Mouse (Mus musculus) retina, postnatal 7 days (tissue): ENCODE measurements around the gene Adamts17.

Experiments
- DNase-seq: peaks from one replicate; pipeline ENCODE4 v3.0.0-alpha.2; 2012; ENCODE audit warnings: low read depth, low spot score

The Adamts17 gene

DNA sequence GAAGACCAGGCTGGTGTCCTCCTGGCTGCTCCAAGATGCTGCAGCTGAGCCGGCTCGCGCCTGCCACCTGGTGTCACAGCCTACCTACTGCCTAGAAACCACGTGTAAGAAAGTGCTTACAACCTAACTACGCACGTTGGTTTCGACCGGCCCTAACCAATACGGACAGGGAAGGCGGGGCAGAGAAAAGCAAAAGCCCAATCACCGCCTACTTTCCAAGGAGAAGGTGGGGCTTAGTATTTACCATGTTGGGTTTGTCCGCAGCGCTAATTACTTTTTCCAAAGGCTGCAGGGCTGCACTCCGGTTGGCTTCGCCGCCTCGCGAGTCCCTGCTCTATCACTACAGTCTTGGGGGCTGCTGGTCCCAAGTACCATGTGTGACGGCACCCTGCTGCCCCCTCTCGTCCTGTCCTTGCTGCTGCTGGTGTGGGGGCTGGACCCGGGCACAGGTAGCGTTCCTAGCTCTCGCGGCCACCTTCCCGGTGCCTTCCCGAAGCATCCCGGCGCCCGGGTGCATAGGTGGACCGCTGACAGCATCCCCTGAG, at the start of gene Adamts17:
Adamts17 (plus strand) TSS at position 273 of the 545 bp plus-strand sequence.
- peak; percentile 91 for DNase-seq

DNA sequence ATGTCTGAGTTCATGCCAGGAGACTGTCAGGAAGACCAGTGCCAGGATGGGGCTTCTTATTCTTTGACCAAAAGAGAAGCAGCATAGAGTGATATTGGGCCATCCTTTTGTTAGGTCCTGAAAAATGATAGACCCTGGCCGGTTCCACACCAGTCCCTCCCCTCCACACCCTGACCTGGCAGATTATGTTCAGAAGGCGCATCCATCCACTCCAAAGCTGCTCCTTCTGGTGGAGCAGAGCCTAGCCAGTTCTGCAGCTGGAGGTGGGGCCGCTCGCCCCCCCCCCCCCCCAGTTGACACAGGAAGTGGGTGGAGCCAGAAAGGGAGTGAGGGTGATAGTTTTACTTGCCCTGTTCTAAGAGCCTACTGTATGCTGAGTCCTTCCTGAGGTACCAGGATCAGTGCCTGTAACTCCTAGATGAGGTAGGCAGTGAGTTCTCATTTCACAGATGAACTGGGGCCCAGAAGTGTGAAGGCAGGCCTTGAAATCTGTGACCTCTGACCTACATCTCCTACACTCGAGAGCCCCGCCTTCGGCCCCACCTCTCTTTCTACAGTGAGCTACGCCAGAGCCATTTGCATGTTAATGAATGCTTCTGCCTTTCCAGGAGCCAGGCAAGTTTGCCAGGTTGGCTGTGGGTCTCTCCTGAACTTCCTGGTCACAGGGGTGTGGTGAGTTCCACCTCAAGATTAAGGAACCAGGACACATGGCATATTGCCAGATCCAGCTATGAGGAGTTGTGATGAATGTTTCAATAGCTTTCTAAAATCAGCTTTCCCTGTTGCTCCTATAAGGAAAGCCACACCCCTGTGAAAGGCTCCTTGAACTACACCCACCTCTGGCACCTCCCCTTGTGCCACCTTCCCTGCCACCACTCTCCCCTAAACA, 49.4 kb upstream of the Adamts17 start:
- DNase-seq, result no peak

DNA sequence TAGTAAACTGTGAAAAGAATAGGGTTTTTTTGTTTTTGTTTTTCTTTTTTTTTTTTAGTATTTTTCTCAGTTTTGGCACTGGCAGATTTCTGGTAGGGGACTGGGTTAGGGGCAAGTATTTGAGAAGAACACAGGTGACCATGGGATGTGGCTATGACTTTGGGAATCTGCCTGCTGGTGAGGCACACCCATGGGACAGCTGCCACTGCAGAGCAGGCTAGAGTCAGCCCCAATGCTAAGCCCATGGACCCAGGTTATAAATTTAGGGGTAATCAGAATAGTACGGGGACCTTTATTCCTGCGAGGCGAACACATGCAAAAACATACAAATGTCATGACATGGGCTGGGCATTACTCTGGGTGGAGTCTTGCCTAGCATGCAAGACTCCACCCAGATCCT, 48.5 kb upstream of the Adamts17 start:
- no peak for DNase-seq

DNA sequence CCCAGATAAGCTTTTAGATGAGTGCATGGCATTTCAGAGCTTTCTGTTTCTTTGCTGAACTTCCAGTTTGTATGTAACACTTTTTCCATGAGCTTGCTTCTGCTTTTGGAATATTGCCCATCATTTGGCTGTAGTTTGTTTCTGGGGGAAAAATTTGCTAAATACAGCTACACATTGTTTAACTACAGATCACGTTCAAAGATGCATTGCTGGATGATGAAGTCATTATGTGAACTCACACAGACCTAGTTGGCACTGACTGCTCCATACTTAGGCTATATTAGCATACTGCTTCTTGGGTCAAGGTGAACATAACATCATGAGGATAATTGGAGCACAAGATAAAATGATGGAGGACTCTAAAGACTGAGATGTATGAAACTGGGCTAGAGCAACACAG, 42.6 kb upstream of the Adamts17 start:
- no peak for DNase-seq

DNA sequence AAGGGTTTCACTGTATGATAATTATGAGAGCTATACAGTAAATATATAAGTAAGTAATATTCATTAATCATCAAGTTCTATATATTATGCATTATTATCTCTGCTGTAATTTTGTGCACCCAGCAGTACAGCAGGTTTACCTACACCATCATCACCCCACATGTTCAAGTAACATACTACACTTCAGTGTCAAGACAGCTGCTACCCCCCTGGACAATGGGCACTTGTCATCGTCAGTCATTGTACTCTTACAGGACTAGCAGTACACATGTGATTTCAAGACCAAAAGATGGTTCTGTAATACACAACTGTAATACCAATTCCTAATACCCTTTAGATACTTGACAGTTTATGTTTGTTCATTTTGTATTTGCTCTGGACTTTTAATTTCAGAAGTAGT, 42.2 kb upstream of the Adamts17 start:
- no peak for DNase-seq

DNA sequence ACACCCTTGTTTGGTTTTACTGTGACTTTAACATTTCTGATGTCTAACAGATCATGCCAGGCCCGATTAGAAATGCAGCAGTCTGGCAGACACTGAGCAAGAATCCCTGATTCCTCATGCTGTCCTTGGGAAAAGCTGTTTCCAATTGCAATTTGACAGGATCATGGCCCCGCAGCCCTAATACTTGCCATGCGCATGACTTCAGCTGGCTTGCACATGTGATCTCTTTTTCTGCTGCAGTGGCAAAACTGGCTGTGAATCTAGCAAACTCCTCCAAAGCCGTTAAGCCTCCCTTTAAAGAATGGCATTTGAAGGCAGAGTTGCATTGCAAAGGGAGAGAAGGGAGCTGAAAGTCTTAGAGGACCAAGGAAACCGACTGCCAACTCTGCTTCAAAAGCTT, 40.7 kb upstream of the Adamts17 start:
- peak; percentile 30 for DNase-seq

DNA sequence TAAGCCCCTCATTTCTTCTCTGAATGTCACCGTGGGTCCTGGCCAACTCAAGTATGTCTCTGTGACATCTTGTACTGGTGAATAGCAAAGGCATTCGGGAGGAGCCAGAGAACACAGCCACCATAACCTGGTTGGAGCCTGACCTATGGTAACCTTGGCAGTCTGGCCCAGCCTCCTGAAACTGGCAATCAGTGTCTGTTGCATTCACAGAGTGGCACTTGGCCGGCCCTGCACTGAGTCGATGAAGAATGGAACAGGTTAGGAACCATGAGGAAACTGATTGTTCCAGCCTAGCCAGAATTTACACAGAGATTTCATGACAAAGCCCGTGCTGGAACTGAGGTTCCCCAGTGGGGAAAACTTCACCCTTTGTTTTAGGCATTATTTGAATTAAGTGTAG, 38.8 kb upstream of the Adamts17 start:
- no peak for DNase-seq

DNA sequence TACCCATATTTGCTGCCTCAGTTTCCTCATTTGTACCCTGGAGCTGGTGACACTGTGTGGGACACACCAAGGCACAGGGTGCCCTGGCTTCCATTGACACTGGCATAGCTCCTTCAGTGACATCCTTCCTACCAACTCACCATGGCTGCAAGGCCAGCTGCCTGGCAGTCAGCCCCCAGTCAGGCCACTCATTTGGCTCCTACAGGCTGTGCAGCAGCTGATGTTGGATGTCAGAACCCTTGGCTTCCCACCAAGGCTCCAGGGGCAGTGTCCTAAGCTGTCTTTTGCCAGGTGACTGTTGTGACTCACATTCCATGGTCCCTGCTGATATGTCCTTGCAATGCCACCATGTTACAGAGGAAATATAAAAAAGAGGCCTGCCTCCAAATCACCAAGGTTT, 37.8 kb upstream of the Adamts17 start:
- DNase-seq, result no peak

DNA sequence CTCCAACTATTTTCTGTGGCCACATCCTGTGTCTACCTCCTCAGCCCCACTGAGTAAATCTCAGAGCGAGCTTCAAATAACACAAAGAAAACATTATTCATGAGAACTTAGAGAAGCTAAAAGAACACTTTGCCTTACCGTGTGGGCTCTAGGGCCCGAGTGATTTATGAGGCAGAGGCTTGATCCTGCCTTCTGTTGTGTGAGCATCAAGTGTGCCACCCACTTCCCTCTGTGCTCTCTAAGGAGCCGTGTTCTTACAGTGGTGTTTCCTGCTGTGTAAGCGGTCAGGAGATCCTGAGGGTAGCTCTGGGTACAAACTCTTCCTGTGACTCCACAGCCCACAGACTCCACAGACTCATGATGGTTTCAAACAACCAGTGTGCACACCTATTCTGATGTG, 35.7 kb upstream of the Adamts17 start:
- no peak for DNase-seq

DNA sequence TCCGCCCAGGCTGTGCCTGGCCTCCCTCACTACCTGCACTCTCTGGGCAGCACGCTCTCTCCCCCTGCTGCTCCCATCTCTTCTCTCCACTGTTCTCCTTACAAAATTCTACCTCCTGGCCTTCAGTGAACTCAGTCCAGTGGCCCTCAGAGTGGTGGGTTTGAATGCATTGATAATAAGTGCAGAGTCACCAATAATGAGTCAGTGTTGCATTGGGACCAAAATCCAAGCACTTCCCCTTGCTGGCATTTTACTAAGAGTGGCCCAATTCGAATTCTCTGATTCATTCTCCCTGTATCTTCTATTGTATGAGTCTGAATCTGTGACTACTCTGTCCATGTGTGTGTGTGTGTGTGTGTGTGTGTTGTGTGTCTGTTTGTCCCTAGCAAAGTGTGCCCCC, 32.7 kb upstream of the Adamts17 start:
- no peak for DNase-seq

DNA sequence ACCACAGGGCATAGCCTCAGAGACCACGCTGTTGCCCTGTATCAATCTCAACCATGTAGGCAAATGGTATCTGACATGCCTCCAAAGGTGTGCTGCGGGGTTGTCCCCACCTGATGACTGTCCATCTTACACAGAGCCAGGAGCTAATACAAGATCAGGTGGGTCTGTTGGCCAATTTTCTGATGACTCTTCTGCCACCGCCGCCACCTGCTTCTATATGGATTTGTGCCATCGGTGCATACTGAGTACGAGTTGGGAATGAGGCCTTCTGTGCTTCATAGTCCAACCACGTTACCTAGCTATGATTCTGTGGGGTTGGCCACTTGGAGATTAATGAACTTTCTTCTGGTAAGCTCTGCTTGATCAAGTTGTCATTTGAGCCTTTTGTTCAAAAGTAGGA, 29.1 kb upstream of the Adamts17 start:
- DNase-seq, result no peak

DNA sequence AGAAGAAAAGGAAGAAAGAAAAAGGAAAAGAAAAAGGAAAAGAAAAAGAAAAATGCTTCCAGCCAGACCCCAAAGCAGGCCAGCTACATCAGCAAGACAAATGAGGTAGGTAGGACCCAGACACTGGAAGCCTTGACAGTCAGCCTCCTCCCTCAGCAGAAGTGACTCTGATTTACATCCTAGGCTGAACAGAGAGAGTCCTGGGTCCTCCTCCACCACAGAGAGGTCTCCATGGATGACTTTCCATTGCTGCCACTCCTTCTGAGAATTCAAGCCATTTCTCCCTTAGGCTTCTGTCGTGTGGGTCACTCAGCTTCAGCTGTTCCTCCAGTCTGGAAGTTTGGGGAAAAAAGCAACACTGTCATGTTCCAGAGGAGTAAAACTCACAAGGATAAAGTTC, 28.2 kb upstream of the Adamts17 start:
- DNase-seq, result no peak

DNA sequence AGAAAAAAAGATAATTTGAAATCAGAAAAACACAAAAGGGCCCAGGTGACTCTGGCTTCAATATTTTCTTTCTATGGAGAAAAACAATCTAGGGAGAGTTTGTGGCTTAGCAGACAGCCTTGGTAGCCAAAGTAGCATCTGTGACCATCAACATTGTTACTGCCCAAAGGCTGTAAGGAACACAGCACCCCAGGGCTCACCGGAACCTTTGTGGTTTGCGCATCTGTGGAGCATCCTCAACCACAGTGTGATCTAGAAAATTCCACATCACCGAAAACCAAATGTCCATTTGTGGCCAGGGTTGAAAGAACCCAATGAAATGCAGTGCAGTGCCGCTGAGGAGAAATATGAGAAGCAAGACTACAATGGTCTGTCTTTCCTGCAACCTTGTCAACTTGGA, 27.2 kb upstream of the Adamts17 start:
- DNase-seq, result no peak

DNA sequence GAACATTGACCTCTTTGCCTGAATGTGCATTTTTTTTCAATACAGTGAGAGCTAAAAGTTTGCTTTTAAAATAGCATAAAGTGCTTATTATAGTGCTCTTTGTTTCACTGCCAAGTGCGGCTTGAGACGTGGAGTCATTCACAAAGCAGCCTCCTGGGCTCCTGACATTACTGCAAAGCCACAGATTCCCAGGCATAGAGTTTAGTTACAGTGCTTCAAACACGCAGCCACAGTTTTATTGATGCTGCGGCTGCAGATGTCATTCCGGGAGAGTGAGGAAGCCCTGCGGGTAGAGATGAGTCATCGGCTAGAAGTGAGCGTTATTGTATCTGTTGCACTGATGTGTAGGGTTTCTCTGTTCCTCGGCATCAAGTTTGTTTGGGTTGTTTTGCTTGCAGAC, 26.8 kb upstream of the Adamts17 start:
- no peak for DNase-seq

DNA sequence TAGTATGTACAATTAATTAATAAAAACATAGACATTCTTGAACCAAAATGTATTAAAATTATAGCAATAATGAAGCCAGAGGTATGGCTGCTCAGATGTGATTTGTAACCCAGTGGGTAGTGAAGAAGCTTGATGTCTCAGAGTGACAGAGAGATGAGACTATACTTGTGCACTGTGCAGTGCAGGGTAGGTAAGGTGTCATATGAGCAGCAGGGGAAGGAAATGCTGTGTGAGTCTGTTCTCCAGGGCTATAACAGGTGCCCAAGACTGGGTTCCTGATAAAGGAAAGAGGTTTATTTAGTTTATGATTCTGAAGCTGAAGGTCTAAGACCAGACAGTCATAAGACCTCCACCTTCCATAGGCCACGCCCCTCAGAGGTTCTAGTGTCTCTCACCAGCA, 26.4 kb upstream of the Adamts17 start:
- no peak for DNase-seq

DNA sequence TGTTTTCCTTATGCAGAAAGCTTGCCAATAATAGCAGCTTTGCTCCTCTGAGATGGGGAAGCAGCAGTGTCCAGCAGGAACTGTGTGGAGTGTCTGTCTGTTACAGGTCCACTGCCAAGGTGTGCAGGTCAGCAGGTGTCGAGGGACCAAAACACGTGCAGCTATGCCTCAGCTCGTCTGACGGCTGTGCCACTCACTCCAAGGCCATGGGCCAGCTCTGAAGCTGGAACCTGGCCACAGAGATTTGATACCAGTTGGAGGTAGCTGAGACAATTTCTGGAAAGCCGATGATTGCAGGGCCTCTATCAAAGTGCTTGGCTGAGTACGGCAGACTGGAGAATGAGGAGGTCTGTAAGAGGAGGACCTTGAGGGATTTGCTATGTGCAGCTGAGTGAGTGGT, 24.0 kb upstream of the Adamts17 start:
- DNase-seq, result no peak

DNA sequence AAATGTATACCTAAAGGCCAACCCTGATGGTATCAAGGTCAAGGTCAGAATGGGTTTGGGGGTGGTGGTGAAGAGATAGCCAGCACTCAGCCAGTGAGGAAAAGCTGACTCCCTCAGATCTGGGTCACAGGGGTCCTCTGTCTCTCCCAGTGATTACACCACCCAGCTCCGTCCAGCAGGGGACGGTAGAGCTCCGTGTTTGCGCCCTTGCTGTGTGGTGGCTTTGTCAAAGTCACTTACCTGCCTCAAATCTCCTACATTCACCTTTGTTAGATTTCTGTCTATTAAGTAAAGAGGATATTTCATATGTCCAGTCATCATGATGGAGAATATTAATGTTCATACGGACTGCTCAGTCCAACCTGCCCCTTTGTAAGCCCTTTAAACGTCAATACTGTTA, 19.5 kb upstream of the Adamts17 start:
- DNase-seq, result peak; percentile 38

DNA sequence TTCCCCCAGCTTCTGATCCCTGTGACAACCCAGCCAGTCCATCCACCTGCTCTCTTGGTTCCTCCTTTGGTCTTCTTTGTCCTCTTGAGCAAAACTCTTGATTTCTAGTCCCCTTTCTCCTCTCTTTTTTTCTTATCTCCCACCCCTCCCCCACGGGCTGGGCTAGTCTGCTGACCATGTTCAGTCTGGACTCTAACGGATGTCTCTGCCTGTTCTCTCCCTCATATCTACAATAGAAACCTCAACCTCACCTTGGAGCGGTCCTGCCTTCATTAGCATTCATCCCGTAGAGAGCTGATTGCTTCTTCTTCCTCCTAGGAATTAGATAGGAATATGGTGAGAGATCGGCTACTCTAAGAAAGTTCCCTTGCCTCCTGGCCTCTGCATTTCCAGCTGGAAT, 8.7 kb upstream of the Adamts17 start:
- no peak for DNase-seq

DNA sequence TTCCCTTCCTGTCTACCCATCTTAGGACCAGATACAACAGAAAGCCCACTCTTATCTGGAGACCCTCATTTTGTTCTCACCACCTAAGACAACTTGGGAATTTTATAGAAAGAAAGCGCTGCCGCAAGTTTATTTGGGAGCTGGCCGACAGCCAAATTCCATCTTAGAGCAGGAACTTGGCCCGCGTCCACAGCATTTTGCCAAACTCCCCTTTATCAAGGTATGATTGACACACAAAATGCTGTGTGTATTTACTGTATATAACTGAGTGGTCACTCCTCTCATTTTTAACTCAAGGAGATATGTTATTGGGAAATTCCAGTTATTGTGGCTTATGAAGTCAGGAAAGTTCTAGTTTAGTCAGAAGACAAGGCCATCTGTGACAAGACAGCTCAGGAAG, 8.2 kb upstream of the Adamts17 start:
- no peak for DNase-seq

DNA sequence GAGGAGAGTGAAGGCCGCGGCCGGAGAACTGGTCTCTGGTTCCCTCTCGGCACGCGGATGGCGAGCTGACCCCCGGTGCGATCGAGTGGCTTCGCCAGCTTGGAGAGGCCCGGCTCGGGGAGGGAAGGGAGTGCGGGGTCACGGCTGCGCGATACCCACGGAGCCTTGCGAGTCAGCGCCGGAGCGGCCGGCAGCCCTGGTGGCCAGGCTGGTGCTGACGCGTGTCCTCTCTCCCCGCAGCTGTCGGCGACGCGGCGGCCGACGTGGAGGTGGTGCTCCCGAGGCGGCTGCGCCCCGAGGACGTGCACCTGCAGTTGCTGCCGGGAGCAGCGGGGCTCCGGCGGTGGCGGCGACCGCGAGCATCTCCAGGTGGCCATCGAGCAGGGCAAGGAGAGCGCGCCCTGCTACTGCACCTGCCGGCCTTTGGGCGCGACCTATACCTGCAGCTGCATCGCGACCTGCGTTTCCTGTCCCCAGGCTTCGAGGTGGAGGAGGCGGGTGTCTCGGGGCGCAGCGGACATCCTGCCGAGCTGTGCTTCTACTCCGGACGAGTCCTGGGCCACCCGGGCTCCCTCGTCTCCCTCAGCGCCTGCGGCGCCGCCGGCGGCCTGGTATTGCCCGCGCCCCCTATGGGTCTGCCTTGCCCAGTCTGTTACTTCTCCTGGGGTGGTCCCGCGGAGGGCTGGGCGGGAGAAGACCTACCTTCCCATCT, 629 bp downstream of the Adamts17 start:
- peak; percentile 28 for DNase-seq

DNA sequence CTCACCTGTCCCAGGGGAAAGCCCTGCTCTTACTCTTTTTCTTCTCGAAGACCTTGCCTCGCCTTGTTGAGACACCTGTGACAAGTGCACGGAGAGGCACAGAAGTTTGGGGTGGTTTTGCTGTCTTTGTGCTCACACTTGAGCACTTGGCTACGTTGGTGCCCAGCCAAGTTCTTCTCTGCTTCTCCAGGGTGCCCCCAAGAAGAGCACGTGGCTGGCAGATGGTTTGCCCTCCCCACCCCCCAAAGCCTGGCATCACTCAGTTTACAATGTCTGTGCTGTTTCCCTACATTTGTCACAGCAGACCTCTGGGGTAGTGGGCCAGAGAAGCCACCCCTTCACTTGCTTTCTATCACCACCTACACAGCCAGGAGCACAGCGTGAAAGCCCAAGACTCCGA, 1.6 kb downstream of the Adamts17 start:
- no peak for DNase-seq

DNA sequence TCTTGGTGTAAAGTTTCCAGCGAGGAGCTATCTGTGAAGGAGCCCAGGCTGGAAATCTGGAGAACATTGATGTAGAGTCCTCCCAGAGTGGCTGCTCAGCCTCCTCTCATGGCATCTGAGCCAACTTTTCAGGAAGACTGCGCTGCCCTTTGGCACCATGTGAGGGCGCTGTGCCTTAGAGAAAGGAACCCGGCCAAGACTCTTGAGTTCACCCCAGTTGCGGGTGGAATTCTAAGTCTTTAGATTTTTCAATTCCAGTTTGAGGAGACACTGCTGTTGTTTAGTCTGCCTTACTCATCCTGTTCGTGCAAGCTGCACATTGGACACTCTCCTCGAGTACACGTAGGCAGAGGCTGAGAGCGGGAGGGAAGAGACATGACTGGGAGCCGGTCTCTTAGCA, 2.5 kb downstream of the Adamts17 start:
- DNase-seq, result peak; percentile 17

DNA sequence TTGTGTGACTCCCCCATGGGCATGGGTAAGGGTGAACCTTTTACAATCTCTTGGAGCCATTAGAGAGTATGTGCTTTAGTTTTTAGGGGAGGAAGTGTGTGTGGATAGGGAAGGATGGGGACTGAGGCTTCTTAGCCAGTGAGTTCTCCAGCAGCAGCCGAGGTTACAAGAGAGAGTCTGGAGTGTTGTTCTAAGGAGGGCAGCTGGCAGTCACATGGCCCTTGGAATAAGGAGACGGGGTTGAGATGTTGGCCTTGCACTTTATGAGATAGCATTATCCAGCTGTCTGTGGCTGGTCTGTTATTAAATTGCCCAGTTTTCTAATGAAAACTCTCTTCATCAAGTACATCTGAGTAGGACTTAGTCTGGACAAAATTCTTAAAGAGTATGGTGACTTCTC, 4.3 kb downstream of the Adamts17 start:
- no peak for DNase-seq
